Mouse (Mus musculus): ENCODE data around the gene Rhoa.
"Not testable (repeated sequence)": the region's sequence is repeated elsewhere in the genome, so short reads cannot be mapped to it uniquely, and the experiment has no call there.

Rhoa gene

DNA sequence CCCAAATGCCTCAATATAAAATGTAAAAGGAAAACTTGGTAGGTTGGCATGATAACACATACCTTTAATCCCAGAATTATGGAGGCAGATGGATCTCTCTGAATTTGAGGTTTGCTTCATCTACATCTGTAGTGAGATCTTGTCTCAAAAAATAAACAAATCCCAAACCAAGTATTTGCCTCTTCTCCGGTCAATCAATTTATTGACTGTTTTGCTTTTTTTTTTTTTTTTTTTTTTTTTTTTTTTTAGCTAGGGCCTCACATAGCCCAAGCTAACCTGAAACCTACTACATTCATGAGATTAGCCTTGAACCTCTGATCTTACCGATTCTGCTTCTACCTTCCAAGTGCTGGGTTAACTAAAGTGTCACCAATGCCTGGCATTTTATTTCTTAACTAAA is 16.6 kb upstream of the Rhoa start:
- no peak for DNase-seq

GRCm38 (mm10) chr9:108290016-108290750 is 15.7 kb upstream of the Rhoa start, which contains the start of gene Nicn1:
Nicn1 (plus strand) TSS chr9:108290429.
- DNase-seq = peak; percentile 81 to 89

- no peak for DNase-seq
Measured at GRCm38 (mm10) chr9:108290773-108291172, 15.2 kb upstream of the Rhoa start.

- DNase-seq = no peak
Measured at GRCm38 (mm10) chr9:108296453-108297355, 9.2 kb upstream of the Rhoa start, which contains the start of gene Amt. Amt (plus strand) TSS chr9:108296853.

GRCm38 (mm10) chr9:108301853-108302252 is 4.1 kb upstream of the Rhoa start:
- no peak for DNase-seq

GRCm38 (mm10) chr9:108304716-108305115 is 1.2 kb upstream of the Rhoa start:
- DNase-seq = no peak

GRCm38 (mm10) chr9:108305170-108305569 is 759 bp upstream of the Rhoa start:
- peak in 1 of 2 experiments; percentile 25 for DNase-seq

- DNase-seq = peak; percentile 76 to 77
Measured at GRCm38 (mm10) chr9:108306571-108306980, 647 bp downstream of the Rhoa start.

- DNase-seq = no peak
Measured at GRCm38 (mm10) chr9:108307021-108307807, 1.3 kb downstream of the Rhoa start.

DNA sequence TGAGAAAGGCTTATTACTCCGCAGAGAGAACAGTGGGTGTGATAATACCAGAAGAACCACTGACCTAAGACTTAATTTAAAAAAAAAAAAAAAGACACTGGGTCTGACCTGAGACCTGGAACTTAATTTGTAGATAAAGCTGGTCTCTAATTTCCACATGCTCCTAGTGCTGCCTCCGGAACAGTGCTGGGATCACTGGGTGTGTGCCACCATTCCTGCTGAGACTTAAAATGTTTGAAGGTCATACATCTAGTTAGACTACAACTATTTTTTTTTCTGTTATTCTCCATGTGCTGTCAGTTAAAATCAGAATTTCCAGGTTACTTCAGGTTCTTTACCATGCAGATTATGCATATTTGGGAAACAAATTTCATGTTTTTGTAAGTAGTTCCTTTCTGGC is 2.2 kb downstream of the Rhoa start:
- DNase-seq = no peak

GRCm38 (mm10) chr9:108317572-108317971 is 11.6 kb downstream of the Rhoa start:
- DNase-seq = no peak

DNA sequence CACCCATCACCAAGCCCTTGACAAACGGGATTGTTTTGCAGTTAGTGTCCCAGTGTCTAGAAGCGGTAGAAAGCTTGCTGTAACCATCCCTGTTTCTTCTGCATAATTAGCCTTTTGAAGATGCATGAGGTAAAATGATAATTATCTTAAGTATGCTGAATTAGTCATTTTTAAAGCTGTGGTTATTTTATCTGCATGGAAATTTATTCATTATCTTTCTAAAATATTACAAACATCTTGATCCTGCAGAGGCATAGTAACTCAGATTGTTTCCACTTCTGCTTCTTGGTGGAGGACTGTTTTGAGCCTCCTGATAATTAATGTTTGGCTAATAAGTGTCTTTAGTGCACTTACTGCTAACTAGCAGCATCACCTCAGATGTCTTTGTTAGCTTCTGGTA is 12.5 kb downstream of the Rhoa start:
- no peak for DNase-seq

DNA sequence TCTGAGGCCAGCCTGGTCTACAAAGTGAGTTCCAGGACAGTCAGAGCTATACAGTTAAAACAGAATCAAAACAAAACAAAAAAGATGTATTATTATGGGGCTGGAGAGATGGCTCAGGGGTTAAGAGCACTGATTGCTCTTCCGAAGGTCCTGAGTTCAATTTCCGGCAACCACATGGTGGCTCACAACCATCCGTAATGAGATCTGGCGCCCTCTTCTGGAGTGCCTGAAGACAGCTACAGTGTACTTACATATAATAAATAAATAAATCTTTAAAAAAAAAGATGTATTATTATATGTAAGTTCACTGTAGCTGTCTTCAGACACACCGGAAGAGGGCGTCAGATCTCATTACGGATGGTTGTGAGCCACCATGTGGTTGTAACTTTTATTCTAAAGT is 16.1 kb downstream of the Rhoa start:
- not testable (repeated sequence) for DNase-seq

DNA sequence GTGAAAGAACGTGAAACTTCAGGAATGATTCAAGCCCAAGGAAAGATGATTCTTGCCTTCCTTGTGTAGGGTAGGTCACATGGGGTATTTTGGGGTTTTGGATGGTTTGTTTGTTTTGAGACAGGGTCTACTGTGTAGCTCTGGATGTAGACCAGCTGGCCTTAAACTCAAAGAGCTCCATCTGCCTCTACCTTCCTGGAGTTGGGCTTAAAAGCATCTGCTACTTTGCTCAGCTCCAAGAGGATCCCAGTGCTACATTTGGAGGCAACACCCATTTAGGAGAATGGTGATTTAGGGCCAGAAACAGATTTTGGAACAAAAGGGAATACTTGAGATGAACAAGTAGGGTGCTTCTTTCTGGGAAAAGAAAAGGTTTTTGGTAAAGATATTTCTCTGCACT is 18.9 kb downstream of the Rhoa start:
- no peak for DNase-seq

DNA sequence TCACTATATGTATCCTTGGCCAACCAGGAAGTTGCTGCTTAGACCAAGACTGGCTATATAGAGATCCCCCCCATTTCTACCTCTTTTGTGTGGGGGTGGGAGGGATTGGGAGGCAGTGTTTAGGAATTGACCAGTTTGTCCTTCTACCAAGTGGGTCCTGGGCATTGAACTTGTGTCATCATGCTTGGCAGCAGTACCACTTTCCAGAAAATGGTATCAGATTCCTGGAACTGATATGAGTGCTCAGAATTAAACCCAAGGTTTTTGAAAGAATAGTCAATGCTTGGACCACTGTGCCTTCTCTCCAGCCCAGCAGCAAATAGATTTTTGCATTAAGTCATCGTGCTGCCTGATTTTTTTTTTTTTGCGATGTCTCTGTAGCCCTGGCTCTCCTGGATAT is 19.9 kb downstream of the Rhoa start:
- no peak for DNase-seq

DNA sequence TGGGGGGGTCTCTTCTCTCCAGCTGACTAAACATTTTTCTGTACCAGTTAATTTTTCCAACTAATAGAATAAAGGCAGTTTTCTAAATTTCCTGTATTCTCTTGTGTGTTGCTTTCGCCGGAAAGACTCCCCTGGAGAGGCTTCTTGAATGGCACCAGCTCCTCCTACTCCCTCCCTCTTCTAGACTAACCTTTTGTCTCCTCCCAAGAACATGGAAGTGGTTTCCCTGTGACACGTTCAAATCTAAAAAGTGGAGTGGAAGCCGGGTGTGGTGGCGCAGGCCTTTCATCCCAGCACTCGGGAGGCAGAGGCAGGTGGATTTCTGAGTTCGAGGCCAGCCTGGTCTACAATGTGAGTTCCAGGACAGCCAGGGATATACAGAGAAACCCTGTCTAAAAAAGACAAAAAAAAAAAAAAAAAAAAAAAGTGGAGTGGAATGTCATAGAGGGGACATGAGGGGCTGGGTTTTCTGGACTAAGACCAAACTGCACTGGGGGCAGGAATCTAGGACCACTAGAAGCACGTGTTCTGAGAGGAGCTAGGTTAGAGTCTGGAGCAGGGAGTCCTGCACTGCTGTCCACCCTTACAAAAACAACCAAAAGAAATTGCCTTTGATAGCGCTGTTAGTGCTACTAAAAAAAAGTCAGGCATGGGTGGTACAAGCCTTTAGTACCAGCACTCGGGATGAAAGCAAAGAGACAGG is 32.1 kb downstream of the Rhoa start:
- DNase-seq = no peak

DNA sequence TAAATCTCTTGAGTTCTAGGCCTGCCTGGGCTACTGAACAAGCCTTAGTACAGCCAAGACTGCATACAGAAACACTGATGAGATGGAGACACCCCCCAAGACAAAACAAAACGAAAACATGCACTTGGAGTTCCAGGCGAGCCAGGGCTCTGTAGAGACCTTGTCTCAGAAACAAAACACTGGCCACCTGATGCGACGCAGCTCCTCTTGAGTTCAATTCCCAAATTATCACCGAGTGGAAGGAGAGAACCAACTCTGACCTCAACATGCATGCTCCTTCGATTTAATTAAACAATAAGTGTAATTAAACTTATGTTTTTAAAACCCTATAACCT is 32.6 kb downstream of the Rhoa start:
- no peak for DNase-seq

DNA sequence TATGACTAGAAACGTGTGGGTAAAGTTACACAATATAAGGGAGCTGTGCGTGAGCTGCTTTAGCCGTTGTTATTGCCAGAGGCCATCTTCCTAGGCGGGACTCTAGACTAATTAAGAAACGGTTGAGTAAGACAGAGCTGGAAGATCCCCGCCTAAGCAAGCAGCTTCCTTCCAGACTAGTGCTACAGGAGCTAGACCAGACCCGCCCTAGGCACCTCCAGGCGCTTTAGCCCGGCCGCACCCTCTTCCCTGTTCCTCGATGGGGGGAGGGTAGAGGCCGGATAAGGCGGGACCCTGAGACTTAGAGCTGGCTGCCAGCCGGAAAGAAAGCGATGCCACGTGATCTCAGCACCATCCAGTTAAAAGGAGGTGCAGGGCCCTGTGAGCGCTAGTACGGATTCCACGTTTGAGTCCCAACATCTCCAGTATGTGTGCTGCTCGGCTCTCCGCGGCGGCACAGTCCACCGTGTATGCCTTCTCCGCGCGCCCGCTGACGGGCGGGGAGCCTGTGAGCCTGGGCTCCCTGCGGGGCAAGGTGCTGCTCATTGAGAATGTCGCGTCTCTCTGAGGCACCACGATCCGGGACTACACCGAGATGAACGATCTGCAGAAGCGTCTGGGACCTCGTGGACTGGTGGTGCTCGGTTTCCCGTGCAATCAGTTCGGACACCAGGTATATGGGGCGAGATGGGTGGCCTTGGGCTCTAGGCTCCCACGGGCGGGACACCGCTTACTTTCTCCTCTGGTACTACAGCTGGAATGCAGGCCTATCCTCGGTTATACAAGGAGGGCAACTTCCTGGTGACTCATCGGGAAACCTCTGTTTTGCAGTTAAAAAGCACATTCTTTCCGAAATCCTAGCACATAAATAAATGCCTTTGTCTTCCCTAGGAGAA is 33.2 kb downstream of the Rhoa start, which contains the start of gene Gpx1:
TSS of gene Gpx1 (plus strand) at position 18 of the 896 bp plus-strand sequence.
- peak; percentile 89 to 92 for DNase-seq

DNA sequence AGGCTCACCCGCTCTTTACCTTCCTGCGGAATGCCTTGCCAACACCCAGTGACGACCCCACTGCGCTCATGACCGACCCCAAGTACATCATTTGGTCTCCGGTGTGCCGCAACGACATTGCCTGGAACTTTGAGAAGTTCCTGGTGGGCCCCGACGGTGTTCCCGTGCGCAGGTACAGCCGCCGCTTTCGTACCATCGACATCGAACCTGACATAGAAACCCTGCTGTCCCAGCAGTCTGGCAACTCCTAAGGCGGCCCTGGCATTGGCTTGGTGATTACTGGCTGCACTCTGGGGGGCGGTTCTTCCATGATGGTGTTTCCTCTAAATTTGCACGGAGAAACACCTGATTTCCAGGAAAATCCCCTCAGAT is 33.9 kb downstream of the Rhoa start:
- DNase-seq = no peak

DNA sequence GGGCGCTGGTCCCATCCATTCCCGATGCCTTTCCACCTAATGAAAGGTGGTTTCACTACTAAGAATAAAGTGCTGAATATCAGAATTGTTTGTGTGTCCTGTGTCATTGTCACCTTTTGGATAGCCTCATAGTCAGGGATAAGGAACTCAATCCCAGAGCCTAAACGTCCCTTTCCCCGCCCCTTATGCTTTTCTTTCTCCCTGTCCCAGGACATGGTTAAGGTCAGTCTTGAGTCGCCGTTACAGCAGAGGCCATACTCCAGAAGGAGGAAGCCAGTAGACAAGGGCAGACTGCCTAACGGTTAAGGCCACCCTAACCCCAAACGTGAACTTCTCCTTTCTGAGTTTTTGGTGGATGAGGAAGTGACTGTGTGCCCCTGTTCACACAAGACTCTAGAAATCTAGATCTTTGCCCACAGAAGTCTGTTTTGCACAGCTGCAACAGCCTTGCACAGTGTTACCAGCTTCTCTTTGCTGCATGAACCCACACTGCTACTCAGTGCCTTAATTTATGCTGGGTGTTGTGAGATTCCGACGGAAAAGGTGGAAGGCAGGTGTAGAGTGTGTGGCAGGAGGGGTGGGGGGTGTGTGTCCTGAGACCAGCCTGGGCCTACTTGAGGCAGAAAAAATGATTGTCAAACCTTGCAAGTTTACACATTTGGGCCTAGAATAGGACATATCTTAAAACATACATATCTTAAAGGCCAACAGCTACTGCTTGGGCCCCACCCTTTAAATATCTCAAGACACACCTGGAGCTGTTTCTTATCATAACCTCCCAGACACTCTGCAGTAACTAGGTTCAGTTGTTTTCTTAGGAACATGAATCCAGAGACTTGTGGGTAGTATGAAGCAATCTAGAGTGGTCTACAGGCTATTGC is 34.6 kb downstream of the Rhoa start:
- DNase-seq = peak in 1 of 2 experiments; percentile 31

Data from thymus, adult 18-20 months (tissue).